Mouse (Mus musculus) cerebellum, adult 2 months (tissue): ENCODE results near the gene Apol7a. TPM values are rescaled to one million over a fixed set of nuclear protein-coding genes. Genes with fewer than 3 reads are reported as not detected.
A peak's percentile ranks its signal among the peaks of the same experiment; 100 is the strongest.

ENCODE experiments used
- DNase-seq, 2 experiments: peaks; one replicate each; pipeline ENCODE4 v3.0.0; 2021
- H3K27ac ChIP-seq: fragments of 200-500 bp; 2 replicates; pipeline ENCODE4 v1.5.1; 2012; ENCODE audit warnings: low read length, control low read depth, inconsistent platforms; ENCODE audit not compliant: insufficient read depth
- H3K27me3 ChIP-seq: fragments of 200-500 bp; 2 replicates; pipeline ENCODE4 v1.6.1; 2012; ENCODE audit warnings: inconsistent platforms, mild to moderate bottlenecking, low read length, moderate library complexity; ENCODE audit not compliant: control insufficient read depth, insufficient read depth
- H3K4me1 ChIP-seq: fragments of 200-500 bp; 2 replicates; pipeline ENCODE4 v1.6.1; 2011; ENCODE audit warnings: low read length; ENCODE audit not compliant: control insufficient read depth, insufficient read depth
- H3K4me3 ChIP-seq: fragments of 200-500 bp; replicated peaks from 2 replicates; pipeline ENCODE3; 2011; ENCODE audit warnings: mild to moderate bottlenecking, low read depth, low read length, control low read depth; ENCODE audit not compliant: insufficient read depth
- CTCF ChIP-seq: fragments of 200-500 bp; IDR thresholded peaks from 2 replicates; pipeline ENCODE4 v1.5.1; 2011; ENCODE audit warnings: low read depth, mild to moderate bottlenecking, control low read depth, low read length, moderate library complexity, borderline replicate concordance; ENCODE audit not compliant: insufficient read depth
- POLR2A ChIP-seq: fragments of 200-500 bp; IDR thresholded peaks from 2 replicates; pipeline ENCODE4 v1.6.1; 2011; ENCODE audit warnings: low read length, control low read depth, borderline replicate concordance; ENCODE audit not compliant: insufficient read depth
- WGBS: fragments of 180-500 bp; shearing (Covaris S2); methylation state at CpG from one replicate; pipeline ENCODE4 v1.1.7; 2018; 5-methylcytosine and 5-hydroxymethylcytosine counted together
- polyA plus RNA-seq: library from polyadenylated mRNA; depleted of rRNA; stranded (reverse); fragments of >200 nt; gene quantifications from 2 replicates; pipeline ENCODE4 v1.2.3, GENCODE M21; 2012

Gene Apol7a
- polyA plus RNA-seq, 1 experiment, result 0.07 TPM

GRCm38 (mm10) chr15:77368148-77368547 lies 30.8 kb downstream of the Apol7a start:
- H3K4me3 ChIP-seq, result no peak overlapping the region
- no peaks in the 10 kb centered on the region for H3K27me3 ChIP-seq
- peaks cover 13% of the 10 kb centered on the region for H3K4me1 ChIP-seq
- 1% methylated on average over 13 of the region's 13 CpGs for WGBS
- H3K27ac ChIP-seq, result peak overlapping the region; percentile 41; the same call in 1 of the 2 replicates
- TF ChIP-seq POLR2A, result peak; percentile 31; the same call in 1 of the 2 replicates
- TF ChIP-seq CTCF, result peak; percentile 96
- DNase-seq, result peak; percentile 94 to 98

- DNase-seq, result no peak
- Histone ChIP-seq H3K27me3 (no peaks in the 10 kb centered on the region), H3K27ac (no peak overlapping the region), H3K4me3 (no peak overlapping the region), H3K4me1 (peaks cover 13% of the 10 kb centered on the region)
- no peak for TF ChIP-seq CTCF
- no peak for TF ChIP-seq POLR2A
- 28% methylated on average over 8 of the region's 8 CpGs for WGBS
Measured at GRCm38 (mm10) chr15:77367504-77367903, 31.4 kb downstream of the Apol7a start.

GRCm38 (mm10) chr15:77366706-77367484 lies 32.0 kb downstream of the Apol7a start:
- H3K27ac ChIP-seq, result peak overlapping the region; percentile 41
- peak; percentile 83 to 88 for DNase-seq
- no peaks in the 10 kb centered on the region for H3K27me3 ChIP-seq
- H3K4me1 ChIP-seq, result peaks cover 13% of the 10 kb centered on the region
- H3K4me3 ChIP-seq, result peak overlapping the region; percentile 44
- WGBS, result 7% methylated on average over 26 of the region's 26 CpGs
- TF ChIP-seq CTCF (peak; percentile 58; the same call in 1 of the 2 replicates), POLR2A (peak; percentile 38; the same call in 1 of the 2 replicates)

GRCm38 (mm10) chr15:77365700-77366570 lies 33.0 kb downstream of the Apol7a start:
- TF ChIP-seq POLR2A (no peak), CTCF (no peak)
- Histone ChIP-seq H3K4me1 (peaks cover 13% of the 10 kb centered on the region), H3K27me3 (no peaks in the 10 kb centered on the region), H3K27ac (peak overlapping the region; percentile 73), H3K4me3 (no peak overlapping the region)
- peak; percentile 54 to 66 for DNase-seq
- WGBS, result 39% methylated on average over 9 of the region's 9 CpGs

GRCm38 (mm10) chr15:77364026-77364425 lies 34.9 kb downstream of the Apol7a start:
- TF ChIP-seq CTCF (no peak), POLR2A (no peak)
- 69% methylated on average over 3 of the region's 3 CpGs for WGBS
- Histone ChIP-seq H3K4me3 (no peak overlapping the region), H3K4me1 (peaks cover 16% of the 10 kb centered on the region), H3K27ac (0 out of 2 replicates have a peak overlapping the region, but pooled peaks have one; percentile 16), H3K27me3 (no peaks in the 10 kb centered on the region)
- DNase-seq, result no peak

GRCm38 (mm10) chr15:77363578-77363977 lies 35.3 kb downstream of the Apol7a start:
- H3K4me1 ChIP-seq, result peaks cover 16% of the 10 kb centered on the region
- no peak for DNase-seq
- H3K27me3 ChIP-seq, result no peaks in the 10 kb centered on the region
- H3K4me3 ChIP-seq, result no peak overlapping the region
- TF ChIP-seq CTCF (no peak), POLR2A (no peak)
- H3K27ac ChIP-seq, result 0 out of 2 replicates have a peak overlapping the region, but pooled peaks have one; percentile 16
- WGBS, result 39% methylated on average over 6 of the region's 6 CpGs

- TF ChIP-seq POLR2A, result no peak
- TF ChIP-seq CTCF, result no peak
- WGBS, result 63% methylated on average over 5 of the region's 5 CpGs
- Histone ChIP-seq H3K4me1 (peaks cover 16% of the 10 kb centered on the region), H3K27me3 (no peaks in the 10 kb centered on the region), H3K27ac (no peak overlapping the region), H3K4me3 (no peak overlapping the region)
- no peak for DNase-seq
Measured at GRCm38 (mm10) chr15:77362952-77363351, 36.0 kb downstream of the Apol7a start.

- DNase-seq, result no peak
- WGBS, result 96% methylated on average over 8 of the region's 8 CpGs
- TF ChIP-seq CTCF (no peak), POLR2A (no peak)
- Histone ChIP-seq H3K4me3 (no peak overlapping the region), H3K4me1 (peaks cover 10% of the 10 kb centered on the region), H3K27me3 (no peaks in the 10 kb centered on the region), H3K27ac (no peak overlapping the region)
Measured at GRCm38 (mm10) chr15:77359905-77360304, 39.0 kb downstream of the Apol7a start.
